Mouse (Mus musculus) forebrain, embryonic 12.5 days (tissue): ENCODE data around the gene Fbxl18. TPM values are rescaled to one million over a fixed set of nuclear protein-coding genes. Genes with fewer than 3 reads are reported as not detected.

Experiments used
- polyA plus RNA-seq: library from polyadenylated mRNA; unstranded; fragments of >200 nt; fragmentation: Nextera tagmentation; extraction: Ambion mirVana; gene quantifications from 2 replicates; pipeline ENCODE4 v1.2.1, GENCODE M21; 2016

Gene Fbxl18
- polyA plus RNA-seq, 1 experiment from 2014 or later: 24.6 TPM

Other genes starting within 250 kb of the Fbxl18 start
- 43.4 and 44.9 TPM in 2 replicates for gene Slc29a4, start 202.9 kb downstream of the Fbxl18 start, polyA plus RNA-seq
- 56.8 and 64.6 TPM in 2 replicates for gene Tnrc18, start 77.8 kb downstream of the Fbxl18 start, polyA plus RNA-seq
- gene Actb, start 11.3 kb upstream of the Fbxl18 start, polyA plus RNA-seq: 12,389 and 14,301 TPM in 2 replicates
- 665 and 748 TPM in 2 replicates for gene Fscn1, start 64.9 kb upstream of the Fbxl18 start, polyA plus RNA-seq
- 52.3 and 54.8 TPM in 2 replicates for gene Rnf216, start 217.6 kb upstream of the Fbxl18 start, polyA plus RNA-seq